Mouse (Mus musculus) cortical plate, adult 2 months (tissue): ENCODE measurements around the gene Tnni2.

ENCODE experiments used
- CTCF ChIP-seq: fragments of 200-500 bp; IDR thresholded peaks from 2 replicates; pipeline ENCODE4 v1.5.1; 2011; ENCODE audit warnings: mild to moderate bottlenecking, control low read depth, low read length; ENCODE audit not compliant: insufficient read depth; ENCODE audit errors: extremely low read depth
- POLR2A ChIP-seq: fragments of 200-500 bp; IDR thresholded peaks from 2 replicates; pipeline ENCODE4 v1.6.1; 2011; ENCODE audit warnings: mild to moderate bottlenecking, low read length, control low read depth; ENCODE audit not compliant: insufficient read depth; ENCODE audit errors: extremely low read depth

- TF ChIP-seq POLR2A, result no peak
- TF ChIP-seq CTCF, result no peak
Observed at GRCm38 (mm10) chr7:142418679-142419078, 22.9 kb upstream of the Tnni2 start.
